Mouse (Mus musculus): Measurements from ENCODE around the gene Fdxacb1.

The Fdxacb1 gene

DNA sequence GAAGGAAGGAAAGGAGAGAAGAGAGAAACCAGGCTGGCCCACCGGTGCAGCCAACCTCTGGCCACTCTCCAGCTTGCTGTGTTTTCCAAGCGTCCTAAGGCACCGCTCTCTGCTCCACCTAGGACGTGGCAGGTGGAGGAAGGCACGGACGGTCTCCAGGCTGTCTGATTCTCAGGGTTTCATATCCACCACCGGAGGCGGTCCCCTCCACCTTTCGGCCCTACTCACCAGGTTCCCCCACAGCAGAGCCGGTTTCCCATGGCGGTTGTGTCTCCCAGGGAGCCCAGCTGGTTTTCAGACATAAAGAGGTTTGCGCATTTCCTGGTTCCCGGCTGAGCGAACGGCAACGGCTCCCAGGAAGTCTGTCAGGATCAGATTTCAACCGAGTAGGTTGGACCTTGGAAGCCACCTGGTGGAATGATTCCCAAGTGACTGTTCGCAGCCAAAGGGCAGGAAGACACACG, 21.8 kb upstream of the Fdxacb1 start, which contains the start of gene 2310030G06Rik:
2310030G06Rik (minus strand) TSS at position 323 of the 464 bp plus-strand sequence.
- in situ Hi-C loops (cut with MboI, MseI) = no loop called here

DNA sequence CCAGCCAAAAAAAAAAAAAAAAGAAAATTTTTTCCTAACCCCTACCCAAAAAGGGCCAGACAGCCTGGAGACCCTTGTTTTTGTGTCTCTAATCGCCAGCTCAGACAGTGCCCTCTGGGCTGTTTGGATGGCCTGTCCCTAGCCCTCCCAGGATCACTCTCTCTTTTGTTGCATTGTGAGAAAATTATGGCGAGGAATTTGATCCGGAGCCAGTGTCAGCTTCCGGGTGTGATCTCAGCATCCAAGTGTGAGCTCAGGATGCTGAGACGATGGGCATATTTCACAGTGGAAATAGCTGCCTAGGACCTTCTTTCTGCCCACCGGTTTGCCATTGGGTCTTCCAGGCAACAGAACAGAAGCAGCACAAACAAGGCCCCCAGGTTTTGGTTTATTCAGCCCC, 17.3 kb upstream of the Fdxacb1 start:
- in situ Hi-C loops (cut with MboI, MseI) = loop anchor here (25.0 kb wide), 1 partner anchor 1688 kb away; the partner anchor contains the start of gene Zw10

DNA sequence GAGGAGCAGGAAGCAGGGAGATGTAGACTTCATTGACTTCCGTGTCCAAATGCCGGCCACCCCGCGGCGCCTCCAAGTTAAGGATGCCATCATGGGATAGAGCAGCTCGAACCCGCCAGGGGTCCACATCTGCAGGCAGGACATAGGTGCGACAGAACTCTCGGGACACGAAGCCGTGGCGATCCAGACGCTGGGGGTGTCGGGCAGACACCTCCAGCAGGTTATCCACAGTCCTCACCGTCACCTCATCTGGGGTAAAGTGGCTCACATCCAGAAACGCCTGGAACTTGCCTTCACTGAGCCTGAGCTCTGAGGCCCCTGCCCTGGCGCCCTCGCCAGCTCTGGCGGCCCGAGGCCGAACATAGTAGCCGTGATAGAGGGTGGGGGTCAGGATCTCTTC, 16.7 kb upstream of the Fdxacb1 start, which contains the start of gene Cryab:
Cryab (plus strand) TSS at position 3 of the 400 bp plus-strand sequence.
- in situ Hi-C loops (cut with MboI, MseI) = loop anchor here (25.0 kb wide), 1 partner anchor 1689 kb away; the partner anchor contains the start of gene Zw10

DNA sequence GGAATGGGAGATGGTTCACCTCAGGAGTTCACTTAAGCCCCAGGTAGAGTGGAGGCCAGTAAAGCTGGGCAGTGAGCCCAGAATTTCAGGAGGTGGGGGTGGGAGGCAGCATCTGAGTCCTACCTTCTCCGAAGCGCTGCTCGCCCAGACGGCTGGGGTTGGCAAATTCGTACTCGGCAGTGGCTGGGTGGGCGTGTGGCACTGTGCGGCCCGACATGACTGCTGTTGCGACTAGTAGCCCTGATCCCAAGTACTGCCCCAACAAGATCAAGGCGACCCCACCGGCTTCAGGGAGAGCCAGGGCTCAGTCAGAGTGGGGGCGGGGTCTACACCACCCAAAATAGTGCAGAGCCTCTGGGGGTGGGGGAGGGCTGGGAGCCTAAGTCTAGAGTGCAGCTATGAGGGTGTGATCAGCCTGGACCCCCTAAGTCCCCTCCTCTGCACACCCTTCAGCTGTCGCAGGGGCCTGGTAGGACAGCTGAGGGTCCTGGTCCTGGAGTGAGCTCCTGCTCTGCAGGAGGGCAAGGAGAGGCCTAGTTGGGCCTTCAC, 15.9 kb upstream of the Fdxacb1 start, which contains the start of gene Hspb2:
Hspb2 (minus strand) TSS at position 301 of the 549 bp plus-strand sequence.
- in situ Hi-C loops (cut with MboI, MseI) = loop anchor here (25.0 kb wide), 1 partner anchor 1690 kb away; the partner anchor contains the start of gene Zw10

DNA sequence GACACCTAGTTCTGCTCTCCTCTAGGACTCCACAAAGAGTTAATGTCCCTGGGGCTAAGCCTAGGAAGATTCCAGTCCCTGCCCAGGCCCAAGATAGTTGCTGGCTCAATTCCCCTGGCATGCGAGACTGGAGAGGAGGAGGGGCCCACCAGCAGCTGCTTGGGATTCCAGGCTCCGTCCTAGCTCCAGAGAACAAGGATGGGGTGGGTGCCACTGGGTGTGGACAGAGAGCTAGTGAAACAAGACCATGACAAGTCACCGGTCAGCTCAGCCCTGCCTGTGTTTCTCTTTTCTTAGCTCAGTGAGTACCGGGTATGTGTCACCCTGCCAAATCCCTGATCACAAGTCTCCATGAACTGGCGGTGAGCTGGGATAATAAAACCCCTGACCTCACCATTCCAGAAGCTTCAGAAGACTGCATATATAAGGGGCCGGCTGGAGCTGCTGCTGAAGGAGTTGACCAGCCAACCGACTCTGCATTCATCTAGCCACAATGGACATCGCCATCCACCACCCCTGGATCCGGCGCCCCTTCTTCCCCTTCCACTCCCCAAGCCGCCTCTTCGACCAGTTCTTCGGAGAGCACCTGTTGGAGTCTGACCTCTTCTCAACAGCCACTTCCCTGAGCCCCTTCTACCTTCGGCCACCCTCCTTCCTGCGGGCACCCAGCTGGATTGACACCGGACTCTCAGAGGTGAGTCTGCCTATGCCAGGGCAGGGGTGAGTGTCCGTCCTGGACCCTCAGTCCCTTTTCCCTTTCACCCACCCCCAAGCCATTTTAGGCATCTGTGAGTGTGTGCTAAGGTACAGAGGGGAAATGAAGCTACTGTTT, 15.0 kb upstream of the Fdxacb1 start:
- in situ Hi-C loops (cut with MboI, MseI) = loop anchor here (25.0 kb wide), 1 partner anchor 1691 kb away; the partner anchor contains the start of gene Zw10

DNA sequence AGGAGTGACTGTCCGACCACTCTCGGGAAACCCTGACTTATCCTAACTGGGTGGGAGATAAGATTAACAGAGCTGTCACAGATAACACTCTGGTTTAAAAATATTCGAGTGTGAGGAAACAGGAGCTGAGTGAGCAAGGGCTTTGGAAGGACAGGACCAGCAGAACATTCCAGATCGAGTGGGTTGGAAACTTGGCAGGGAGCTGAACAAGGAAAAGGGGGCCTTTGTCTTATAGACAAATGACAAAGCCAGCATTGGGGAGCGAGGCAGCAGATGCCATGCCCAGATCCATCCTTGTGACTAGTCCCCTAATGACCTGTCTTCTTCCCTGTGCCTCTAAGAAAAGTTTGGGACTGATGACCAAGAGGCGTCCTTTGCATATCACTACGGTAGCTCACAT, 14.1 kb upstream of the Fdxacb1 start:
- in situ Hi-C loops (cut with MboI, MseI) = loop anchor here (25.0 kb wide), 1 partner anchor 1692 kb away; the partner anchor contains the start of gene Zw10

DNA sequence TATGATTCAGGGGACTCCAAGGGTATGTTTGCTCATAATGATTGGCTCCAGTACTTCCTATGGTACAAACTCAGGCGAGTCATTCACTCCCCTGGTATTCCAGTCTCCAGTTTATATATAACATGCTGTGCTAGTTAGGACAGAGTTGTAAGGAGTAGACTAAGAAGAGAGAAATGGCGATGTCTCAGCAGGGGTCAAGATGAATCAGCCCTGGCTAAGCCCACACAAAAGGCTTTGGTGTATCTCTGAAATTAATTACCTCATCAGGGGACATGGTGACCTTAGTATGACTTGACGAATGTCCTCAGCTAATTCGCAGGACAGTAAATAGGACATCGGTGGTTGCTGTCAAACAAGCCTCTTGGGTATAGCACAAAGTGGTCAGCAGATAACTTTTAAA, 11.3 kb upstream of the Fdxacb1 start:
- in situ Hi-C loops (cut with MboI, MseI) = loop anchor here (25.0 kb wide), 1 partner anchor 1694 kb away; the partner anchor contains the start of gene Zw10

DNA sequence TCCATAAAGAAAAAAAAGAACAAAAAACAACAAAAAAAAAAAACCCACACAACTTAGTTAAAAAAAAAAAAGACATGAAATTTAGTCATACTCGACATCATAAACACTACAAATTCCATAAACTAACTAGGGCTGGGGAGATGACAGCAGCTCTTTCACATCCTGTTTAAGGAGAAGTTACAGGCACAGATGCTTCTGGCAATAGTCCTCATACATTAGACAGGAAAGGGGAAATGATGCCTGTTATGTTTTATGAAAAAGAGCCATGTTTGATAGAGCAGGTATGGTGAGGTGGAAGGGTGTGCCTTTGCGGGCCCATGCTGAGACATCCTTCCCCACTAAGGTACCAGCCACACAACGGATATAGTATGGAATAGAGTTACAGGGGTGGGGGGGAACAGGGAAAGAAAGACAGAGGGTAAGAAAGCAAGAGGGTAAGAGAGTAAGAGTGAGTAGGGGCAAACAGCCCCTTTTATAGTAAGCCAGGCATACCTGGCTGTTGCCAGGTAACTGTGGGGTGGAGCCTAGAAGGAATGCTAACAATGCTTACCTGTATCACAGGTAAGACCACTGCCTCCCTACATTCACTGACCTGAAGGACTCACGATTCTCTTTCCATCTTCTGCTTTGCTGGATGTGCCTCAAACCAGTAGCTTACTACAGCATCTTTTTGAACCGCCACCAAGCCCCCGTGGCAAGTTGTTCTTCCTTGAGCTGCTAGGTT, 6.4 kb upstream of the Fdxacb1 start:
- in situ Hi-C loops (cut with MboI, MseI) = loop anchor here (25.0 kb wide), 1 partner anchor 1699 kb away; the partner anchor contains the start of gene Zw10

DNA sequence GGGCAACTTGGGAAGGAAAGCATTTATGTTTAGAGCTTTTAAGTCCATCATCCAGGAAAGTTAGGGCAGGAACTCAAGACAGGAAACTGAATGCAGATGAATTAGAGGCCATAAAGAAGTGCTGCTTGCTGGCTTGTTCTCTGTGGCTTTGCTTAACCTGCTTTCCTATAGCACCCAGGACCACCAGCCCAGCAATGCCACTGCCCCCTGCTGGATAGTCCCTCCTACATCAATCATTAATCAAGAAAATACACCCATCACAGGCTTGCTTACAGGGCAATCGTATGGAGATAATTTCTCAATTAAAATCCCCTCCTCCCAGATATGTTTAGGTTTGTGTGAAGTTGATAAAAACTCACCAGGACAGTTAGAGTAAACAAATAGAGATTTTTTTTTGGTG, 4.7 kb upstream of the Fdxacb1 start:
- in situ Hi-C loops (cut with MboI, MseI) = loop anchor here (25.0 kb wide), 1 partner anchor 1701 kb away; the partner anchor contains the start of gene Zw10

DNA sequence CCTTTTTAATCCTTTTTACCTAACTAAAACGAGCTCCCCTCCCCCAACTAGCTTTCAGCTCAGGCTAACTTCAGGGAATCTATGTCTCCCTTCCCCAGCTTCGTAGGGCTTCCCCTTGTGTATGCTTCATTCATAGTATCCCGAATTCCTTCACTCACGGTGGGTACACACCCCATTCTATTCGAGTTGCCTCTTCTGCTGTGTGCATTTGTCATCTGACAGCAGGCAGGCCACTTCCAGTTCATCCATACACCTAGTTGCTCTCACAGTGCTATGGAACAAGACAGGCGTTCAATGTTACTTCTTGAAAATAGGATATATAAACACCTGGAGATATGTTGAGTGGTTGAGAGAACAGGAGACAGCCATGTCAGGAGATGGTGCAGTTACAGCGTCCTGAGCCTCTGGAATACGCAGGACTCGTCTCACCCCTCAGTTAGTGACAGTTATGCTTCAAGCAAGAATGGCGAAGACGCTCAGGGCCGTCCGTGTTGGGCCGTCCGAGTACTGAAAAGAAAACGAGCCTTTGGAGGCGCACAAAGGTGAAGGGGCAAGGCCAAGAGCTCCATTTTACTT, 417 bp upstream of the Fdxacb1 start:
- in situ Hi-C loops (cut with MboI, MseI) = loop anchor here (25.0 kb wide), 1 partner anchor 1705 kb away; the partner anchor contains the start of gene Zw10

DNA sequence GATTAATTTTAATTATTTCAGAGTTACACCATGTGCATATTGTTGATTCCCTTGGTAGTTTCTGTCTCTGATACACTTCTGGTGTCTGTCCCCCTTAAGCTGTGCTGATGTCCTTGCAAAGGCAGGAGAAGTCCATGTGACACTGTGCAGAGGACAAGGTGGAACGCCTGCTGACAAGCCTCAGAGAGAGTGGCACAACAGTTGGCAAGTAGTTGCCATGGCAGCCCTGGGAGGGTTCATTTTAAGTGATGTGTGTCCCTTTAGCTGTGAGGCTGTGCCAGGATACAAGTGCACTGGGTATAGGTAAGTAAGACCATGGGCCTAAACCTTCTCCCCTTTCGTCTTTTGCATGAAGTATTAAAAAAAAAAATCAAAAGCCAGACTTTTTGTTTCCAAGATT, 2.0 kb downstream of the Fdxacb1 start:
- in situ Hi-C loops (cut with MboI, MseI) = loop anchor here (25.0 kb wide), 1 partner anchor 1708 kb away; the partner anchor contains the start of gene Zw10

DNA sequence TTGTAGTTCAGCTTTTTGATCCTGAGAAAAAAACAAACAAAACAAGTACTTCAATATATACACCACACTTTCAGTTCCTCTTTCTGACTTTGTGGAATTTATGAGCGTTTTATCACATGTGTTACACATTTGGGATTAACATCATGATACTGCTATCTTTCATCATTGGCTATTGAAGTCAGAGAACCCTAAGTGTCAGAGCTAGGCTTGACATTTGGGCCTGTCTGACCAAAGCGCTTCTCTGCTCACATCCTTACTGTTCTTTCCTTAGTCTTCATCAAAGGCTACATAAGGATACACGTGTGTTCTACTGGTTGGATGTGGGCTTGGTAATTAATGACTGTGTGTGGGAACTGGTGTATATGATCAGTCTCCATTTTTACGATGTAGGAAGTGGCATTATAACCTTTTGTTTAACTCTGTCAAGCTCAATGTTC, 6.0 kb downstream of the Fdxacb1 start:
- in situ Hi-C loops (cut with MboI, MseI) = loop anchor here (25.0 kb wide), 1 partner anchor 1712 kb away; the partner anchor contains the start of gene Zw10

DNA sequence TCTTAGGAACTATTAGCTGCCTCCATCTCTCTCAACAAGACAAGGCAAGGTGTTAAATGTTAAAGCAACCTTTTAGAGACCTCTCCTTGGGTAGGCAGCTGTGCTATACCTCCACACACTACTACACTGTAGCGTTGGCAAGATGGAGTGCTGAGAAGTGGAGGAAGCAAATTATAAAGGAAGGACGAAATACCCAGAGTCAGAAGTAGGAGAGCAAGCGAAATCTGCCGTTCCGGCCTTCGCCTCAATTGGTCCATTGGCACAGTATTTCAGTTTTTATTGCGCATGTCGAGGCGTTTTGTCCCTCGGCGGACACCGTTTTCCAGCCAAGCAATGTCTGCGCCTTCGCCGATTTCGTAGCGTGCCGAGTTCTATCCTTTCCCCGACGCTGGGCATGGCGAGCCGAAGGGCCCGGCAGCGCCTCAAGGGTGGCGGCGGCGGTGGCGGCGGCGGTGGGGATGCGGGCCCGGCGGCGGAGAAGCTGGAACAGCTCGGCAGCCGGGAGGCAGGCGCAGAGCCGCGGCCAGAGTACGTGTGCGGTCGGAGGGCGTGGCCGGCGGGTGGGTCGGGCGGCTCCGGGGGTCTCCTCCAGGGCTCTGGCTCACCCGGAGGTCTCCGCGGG, 7.1 kb downstream of the Fdxacb1 start, which contains the start of the genes Alg9 and 1110032A03Rik:
Alg9 (plus strand) TSS at position 29 of the 622 bp plus-strand sequence.
1110032A03Rik (minus strand) TSS at position 530 of the 622 bp plus-strand sequence.
- in situ Hi-C loops (cut with MboI, MseI) = loop anchor here (25.0 kb wide), 1 partner anchor 1713 kb away; the partner anchor contains the start of gene Zw10

DNA sequence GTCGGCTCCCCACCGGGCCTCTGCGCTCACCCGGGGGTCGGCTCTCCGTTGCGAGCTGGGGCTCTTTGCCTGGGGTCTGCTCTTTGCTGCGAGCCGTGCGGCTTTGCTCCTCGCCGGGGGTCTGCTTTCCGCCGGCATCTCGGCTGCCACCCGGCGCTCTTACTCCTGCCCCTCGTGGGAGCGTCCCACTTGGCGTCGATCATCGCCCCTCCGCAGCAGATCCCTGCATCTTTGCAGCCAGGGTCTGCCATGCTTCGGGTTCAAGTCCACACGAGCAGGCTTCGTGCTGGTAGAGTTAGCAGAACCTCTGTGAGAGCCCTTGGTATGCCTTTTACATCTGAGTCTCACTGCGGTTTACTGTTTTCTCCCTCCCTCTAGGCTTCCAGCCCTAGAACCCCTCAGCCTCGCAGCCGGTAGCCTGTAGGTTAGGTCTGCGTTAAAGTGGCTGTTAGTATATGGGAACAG, 7.7 kb downstream of the Fdxacb1 start:
- in situ Hi-C loops (cut with MboI, MseI) = no loop called here

DNA sequence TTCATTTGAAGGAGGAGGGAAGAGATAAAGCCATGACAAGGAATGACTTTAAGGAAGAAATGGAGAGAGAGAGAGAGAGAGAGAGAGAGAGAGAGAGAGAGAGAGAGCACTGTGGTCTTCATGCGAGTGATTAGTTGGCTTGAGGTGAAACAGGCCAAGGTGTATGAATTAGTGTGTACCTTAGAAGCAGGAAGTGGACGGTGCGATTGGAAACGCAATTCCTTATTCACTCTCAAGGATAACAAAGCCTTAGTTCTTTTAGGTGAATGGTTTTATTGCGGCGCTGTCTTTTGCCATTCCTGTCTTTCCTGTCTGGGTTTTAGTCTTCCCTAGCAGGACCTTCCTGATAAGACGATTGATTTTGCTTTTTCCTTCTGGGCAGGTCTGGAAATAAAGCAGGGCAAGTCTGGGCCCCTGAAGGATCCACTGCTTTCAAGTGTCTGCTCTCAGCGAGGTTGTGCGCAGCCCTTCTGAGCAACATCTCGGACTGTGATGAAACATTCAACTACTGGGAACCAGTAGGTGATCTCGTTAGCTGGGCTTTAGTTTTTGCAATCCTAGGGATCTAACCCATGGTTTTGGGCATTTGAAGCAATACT, 8.2 kb downstream of the Fdxacb1 start:
- in situ Hi-C loops (cut with MboI, MseI) = no loop called here

DNA sequence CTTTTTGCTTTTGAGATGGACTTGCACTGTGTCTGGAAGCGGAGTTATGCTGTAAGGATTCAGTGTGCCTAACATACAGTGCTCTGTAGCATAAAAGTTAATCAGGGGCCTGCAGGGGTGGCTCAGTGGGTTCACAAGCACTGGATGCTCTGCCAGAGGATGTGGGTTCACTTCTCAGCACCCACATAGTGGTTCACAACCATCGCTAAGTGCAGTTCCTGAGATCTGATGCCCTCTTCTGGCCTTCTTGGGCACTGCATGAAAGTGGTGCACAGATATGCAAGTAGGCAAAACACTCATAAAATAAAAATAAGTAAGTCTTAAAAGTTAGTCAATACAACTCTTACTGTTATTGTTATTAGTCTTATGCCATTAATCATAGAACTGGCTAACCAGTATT, 14.1 kb downstream of the Fdxacb1 start:
- in situ Hi-C loops (cut with MboI, MseI) = no loop called here

DNA sequence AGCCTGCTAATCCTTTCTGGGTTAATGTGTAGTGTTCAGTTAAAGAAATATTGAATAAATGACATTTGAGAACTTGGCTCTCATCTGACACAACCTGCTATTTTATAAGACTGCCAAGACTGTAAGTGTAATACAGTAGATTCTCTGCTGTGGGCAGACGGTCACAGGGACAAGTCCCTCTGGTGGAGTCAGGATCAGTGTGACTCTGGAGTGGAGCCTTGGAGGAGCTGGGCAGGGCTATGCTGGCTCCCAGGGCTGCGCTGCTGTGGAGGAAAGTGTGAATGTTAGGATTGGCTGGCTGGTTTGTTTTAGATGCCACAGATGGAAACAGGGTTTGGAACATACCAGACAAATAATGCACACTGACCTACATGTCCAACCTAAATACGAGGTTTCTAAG, 27.2 kb downstream of the Fdxacb1 start:
- in situ Hi-C loops (cut with MboI, MseI) = no loop called here

DNA sequence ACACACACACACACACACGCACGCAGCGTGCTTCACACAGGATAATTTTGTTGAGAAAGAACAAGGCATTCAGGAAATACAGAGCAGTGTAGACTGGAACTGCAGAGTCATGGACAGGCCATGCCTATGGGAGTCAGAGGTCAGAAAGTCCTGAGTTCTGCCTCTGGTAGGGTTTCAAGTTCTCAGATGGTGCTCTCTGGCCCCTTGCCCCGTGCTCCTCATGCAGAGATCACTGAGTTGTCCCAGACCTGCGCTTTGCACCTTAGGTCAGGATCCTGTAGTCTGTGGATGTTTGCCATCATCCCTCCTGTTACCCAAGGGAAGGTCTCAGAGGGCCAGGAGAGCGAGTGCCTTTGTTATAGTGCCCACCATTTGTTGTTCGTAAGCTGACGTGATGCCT, 28.7 kb downstream of the Fdxacb1 start:
- in situ Hi-C loops (cut with MboI, MseI) = no loop called here

DNA sequence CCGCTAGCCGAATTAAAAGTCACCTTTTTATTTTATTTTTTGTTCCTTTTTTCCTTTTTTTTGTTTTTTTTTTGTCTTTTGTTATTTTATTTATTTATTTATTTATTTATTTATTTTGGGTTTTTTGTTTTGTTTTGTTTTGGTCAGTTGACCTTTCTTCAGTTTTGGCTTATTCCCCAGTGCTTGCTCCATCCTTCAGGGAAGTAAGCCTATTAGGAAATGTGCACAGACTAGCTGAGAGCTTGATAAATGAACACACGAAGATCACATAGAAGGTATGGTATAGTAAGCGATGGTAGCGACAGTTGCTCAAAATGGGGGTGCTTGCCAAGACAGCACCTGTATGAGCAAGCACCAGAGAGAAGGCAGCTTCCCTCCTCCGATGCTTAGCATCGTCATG, 29.6 kb downstream of the Fdxacb1 start:
- in situ Hi-C loops (cut with MboI, MseI) = no loop called here

DNA sequence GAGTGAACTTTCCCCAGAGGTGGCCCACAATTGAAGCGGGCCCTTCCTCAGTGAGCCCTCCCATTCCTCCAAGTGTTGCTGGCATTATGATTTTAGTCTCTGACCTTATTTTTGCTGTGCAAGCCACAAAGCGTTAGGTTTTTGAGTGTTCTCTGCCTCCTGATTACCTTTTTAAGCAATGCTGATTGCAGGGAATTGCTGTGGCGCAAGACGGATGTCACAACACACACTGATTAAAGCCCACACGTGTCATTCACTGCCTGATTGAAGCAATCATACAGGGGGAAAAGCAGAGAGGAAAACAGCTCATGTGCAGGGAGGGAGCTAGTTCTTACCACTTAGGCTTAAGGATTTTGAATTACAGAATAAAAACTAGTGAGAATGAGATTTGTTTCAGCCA, 30.3 kb downstream of the Fdxacb1 start:
- in situ Hi-C loops (cut with MboI, MseI) = no loop called here
